Mouse (Mus musculus) megakaryocyte, adult 5-6 weeks (primary cell): ENCODE data around the gene Fam92b. TPM values are rescaled to one million over a fixed set of nuclear protein-coding genes. Genes with fewer than 3 reads are reported as not detected.

ENCODE experiments used
- ATAC-seq: 2 replicates; pipeline ENCODE4 v1.8.0; 2016; ENCODE audit warnings: mild to moderate bottlenecking, inconsistent platforms; ENCODE audit not compliant: poor library complexity, severe bottlenecking
- total RNA-seq, 2 experiments: library from RNA; stranded (forward) in 1 of 2; stranded (reverse) in 1 of 2; fragments of 153-499, 151-499 nt in 1 of 2; fragments of 221-1000, 200-1000 nt in 1 of 2; gene quantifications; 2 replicates each; pipeline versions ENCODE4 v1.2.3 to v1.2.4; 2015 to 2017

Gene Fam92b
- total RNA-seq, 2 experiments from 2014 or later = not detected

DNA sequence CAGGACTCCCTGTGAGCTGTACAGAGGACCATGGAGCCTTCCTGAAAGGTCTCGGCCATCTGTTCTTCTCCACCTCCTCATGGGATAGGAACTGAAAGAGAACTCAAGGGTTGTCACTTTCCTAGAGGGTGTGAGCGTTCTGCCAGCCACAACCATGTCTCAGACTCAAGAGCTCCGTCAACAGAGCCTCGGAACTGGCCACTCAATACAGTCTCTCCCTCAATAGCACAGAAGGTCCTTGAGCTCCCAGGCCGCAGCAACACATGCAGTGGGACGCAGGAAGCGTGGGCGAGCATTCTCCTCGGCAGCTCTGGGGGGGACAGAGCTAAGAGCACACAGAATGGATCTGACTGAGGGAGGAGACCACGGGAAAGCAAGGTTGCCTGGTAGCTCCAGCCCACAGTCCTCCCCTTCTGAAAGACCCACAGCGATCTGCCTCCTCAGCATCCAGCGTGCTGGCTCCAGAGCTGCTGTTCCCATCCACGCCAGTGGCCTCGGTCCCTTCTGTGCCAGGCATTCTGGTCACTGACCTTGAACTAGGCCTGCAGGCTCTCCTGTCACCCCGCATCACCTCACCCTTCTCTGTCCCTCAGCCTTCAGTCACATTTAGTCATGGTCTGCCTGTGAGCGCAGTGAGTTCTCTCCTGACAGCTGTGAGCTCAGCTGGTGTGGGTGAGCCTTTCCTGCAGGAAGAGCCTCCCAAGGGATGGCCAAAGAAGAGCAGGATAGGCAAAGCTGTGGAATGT lies 15.4 kb downstream of the Fam92b start:
- no peak for ATAC-seq

- no peak for ATAC-seq
These were observed 16.9 kb downstream of the Fam92b start for GRCm38 (mm10) chr8:120160366-120160765.

- ATAC-seq = peak; percentile 90
These were observed 24.6 kb downstream of the Fam92b start for GRCm38 (mm10) chr8:120152636-120153035.

GRCm38 (mm10) chr8:120151151-120151550 lies 26.1 kb downstream of the Fam92b start:
- no peak for ATAC-seq

GRCm38 (mm10) chr8:120150028-120150427 lies 27.2 kb downstream of the Fam92b start:
- no peak for ATAC-seq

GRCm38 (mm10) chr8:120146051-120146450 lies 31.2 kb downstream of the Fam92b start:
- ATAC-seq = no peak

GRCm38 (mm10) chr8:120144652-120145301 lies 32.5 kb downstream of the Fam92b start:
- no peak for ATAC-seq

- no peak for ATAC-seq
These were observed 33.2 kb downstream of the Fam92b start for GRCm38 (mm10) chr8:120143911-120144651.

DNA sequence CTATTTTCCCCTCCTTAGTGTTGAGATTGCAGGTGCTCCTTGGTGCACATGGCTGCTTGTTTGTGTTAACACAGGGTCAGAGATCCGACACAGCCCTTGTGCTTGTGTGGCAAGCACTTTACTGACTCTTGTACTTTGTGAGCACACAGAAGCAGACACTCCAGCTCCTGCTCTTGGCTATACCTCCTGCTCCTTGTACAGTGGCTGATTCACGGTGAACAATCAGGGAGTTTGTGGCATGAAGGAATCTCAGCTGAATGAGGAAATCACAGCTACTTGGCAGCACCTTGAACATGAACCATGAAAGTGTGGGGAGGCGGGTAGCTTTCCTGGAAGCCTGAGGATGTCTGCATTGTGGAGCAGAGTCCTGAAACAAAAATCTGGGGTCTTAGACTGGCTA lies 36.5 kb downstream of the Fam92b start:
- ATAC-seq = no peak

DNA sequence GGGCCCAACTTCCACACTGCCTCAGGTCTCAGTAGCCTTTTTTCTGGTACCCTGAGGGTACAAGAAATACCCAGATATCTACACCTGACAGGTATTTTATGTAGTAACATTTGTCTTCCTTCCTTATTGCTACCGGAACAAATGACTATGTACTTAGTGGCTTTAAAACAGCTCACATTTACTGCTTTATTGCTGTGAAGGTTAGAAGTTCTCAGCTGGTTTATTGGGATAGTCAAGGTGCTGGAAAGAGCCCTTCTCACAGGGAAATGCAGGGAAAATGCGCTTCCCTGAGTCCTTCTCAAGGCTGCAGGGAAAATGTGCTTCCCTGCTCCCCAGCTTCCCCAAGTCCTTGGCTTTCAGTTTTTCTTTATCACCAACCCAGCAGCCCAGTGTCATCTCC lies 38.3 kb downstream of the Fam92b start:
- no peak for ATAC-seq

DNA sequence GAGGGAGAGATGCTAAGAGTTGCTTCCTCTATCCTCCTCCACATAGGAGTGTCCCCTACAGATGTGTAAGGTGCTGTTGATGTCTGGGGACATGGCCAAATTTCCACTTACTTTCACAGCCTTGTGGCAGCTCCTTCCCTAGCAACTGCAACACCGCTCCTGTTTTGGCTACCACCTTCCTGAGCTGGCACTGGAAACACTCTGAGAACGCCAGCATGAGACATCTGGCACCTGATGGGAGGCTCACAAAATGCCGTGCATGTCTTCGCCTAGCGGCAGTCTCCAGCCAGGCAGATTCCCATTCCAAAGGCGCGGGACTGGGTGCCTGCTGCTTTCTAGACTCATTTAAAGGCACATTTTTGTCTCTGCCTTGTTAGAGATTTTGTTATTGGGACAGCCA lies 40.6 kb downstream of the Fam92b start:
- ATAC-seq = no peak

GRCm38 (mm10) chr8:120135687-120136086 lies 41.6 kb downstream of the Fam92b start:
- ATAC-seq = no peak

- ATAC-seq = no peak
These were observed 44.1 kb downstream of the Fam92b start for GRCm38 (mm10) chr8:120133169-120133568.

DNA sequence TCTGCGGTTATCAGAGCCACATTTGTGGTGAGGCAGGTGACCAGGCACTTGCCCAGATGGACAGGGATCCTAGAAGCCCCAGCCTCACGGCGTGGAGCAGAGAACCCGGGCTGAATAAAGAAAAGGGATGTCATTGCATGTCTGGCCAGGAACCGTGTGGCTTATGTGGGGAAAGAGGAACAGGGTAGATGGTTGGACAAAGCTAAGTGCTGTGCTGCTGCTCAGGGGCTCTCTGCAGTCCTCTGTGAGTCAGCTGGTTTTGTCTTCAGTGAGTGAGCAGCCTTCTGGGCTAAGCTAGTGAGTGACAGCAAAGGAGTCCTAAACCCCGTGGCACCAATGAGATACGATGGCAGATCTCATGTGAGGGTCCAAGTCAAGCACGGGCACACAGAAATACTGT lies 46.1 kb downstream of the Fam92b start:
- ATAC-seq = peak; percentile 84

- no peak for ATAC-seq
These were observed 47.7 kb downstream of the Fam92b start for GRCm38 (mm10) chr8:120129547-120129946.

DNA sequence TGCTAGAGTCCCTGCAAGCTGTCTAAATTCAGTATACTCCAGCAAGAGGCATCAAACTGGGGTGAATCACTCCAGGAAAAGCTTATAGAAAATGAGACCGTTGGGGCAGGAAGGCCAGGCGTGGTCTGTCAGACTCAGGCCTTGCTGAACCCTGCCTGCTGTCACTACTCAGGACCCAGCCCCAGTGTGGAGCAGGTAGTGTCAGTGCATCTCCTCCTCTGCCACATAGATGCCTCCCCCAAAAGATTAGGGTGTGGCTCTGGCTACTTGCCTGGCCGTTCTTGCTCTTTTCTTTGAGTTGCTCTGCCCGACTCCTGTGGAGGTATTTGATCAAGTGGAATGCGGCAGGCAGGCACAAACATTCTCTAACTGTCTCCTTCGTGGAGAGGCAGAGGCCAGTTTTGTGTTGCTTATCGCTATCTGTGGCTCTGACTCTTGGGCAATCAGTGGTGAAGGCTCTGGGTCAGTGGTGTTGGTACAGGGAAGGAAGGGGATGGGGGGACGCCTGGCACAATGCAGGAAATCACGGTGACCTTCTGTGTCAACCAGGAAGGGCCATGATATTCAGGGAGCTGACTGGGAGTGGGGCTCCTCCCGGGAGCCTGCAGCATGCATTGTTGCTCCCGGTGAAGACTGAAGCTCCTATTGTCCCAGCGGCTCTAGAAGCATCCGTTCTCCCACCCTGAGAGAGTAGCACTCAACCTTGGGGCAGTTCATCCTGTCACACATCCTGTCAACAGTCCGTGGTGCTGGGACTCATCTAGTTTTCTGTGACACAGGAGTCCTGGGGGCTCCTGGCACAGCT lies 50.7 kb downstream of the Fam92b start:
- peak; percentile 44 for ATAC-seq

DNA sequence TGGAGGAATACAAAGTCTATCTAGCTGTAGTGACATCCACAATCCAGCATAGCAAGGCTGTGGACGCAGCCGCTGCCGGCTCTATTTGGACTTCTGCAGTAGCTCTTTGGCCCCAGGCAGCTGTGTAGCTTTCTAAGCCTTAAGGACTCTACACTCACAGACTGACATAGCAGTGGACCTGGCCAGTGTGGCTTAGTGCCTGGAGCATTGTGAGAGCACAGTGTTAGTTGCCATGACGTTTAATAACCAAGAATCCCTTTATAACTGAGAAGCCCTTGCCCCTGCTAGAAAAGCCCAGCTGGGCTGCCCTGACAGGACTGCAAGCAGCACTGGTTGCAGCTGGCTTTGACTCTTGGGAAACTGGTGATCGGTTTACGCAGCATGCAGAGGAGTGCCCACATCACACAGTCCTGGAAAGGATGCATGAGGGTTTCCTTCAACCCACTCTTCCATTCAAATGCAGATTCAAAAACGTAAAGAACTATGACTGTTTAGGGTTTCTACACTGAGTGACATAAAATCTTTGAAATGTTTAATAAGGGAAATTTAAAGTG lies 52.4 kb downstream of the Fam92b start:
- no peak for ATAC-seq

GRCm38 (mm10) chr8:120124261-120124660 lies 53.0 kb downstream of the Fam92b start:
- ATAC-seq = 0 out of 2 replicates have a peak, but pooled peaks have one; percentile 33

DNA sequence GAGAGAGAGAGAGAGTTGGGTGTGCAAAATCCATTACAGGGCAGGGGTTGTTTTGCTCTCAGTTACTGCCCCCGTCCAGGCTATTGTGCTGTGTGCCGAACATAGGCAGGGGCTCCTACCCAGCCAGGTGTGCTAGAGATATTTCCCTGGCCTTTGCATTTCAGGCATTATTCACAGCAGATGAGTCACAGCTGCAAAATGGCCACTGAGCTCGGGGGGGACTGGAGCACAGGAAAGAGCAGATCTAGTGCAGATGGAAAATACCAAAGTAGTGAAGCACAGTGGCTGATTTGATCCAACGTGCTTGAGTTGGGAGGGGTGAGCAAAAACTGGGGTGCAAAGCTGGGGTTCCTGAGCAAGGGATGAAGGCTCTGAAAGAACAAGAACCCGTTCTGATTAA lies 56.3 kb downstream of the Fam92b start:
- no peak for ATAC-seq

DNA sequence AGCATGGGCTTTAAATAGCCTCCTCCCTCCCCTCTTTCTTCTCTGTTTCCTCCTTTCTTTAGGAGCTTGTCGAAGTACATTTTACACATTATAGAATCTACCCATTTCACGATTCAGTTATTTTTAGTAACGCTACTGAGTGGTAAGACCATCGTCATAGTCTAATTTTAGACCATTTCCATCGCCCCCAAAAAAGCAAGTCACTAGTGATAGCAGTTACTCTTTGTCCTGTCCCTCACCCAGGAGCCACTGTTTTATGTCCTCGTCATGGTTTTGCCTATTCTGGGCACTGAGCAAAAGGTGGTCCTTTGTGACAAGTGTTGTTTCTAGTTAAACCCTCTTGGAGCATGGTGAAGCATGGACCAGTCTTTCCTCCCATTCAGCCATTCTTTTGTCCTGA lies 57.3 kb downstream of the Fam92b start:
- no peak for ATAC-seq

- no peak for ATAC-seq
These were observed 57.8 kb downstream of the Fam92b start for GRCm38 (mm10) chr8:120119429-120119828.
